Mouse (Mus musculus): ENCODE measurements around the gene Ahsa2. TPM values are rescaled to one million over a fixed set of nuclear protein-coding genes. Genes with fewer than 3 reads are reported as not detected.
"Not testable (repeated sequence)": the region's sequence is repeated elsewhere in the genome, so short reads cannot be mapped to it uniquely, and the experiment has no call there.

Ahsa2 gene
- polyA plus RNA-seq, 1 experiment, result 52.8 TPM

- H3K36me3 ChIP-seq (ENCODE audit: control insufficient read depth, insufficient read depth), result peaks cover 92% of the 10 kb centered on the region
- TF ChIP-seq MYOG (IDR thresholded peaks at IDR 0.05; ENCODE audit: control insufficient read depth, extremely low read depth, insufficient read length), result no peak
- no peak for TF ChIP-seq CEBPB (IDR thresholded peaks at IDR 0.05; ENCODE audit: low read depth)
- no peak for TF ChIP-seq USF1 (IDR thresholded peaks at IDR 0.05; ENCODE audit: low read depth)
- no peak for TF ChIP-seq MAX (IDR thresholded peaks at IDR 0.05)
- no peak for TF ChIP-seq MYOD1 (IDR thresholded peaks at IDR 0.05; ENCODE audit: control insufficient read depth, insufficient read length, low read depth)
- no peak for TF ChIP-seq FOSL1 (IDR thresholded peaks at IDR 0.05; ENCODE audit: insufficient read depth, low read length, poor library complexity, severe bottlenecking)
- no peak for TF ChIP-seq CTCF (IDR thresholded peaks at IDR 0.05; ENCODE audit: control insufficient read depth, insufficient read depth, insufficient read length)
- no peaks in the 10 kb centered on the region for H3K27me3 ChIP-seq (ENCODE audit: control insufficient read depth, insufficient read depth, insufficient read length)
- H3K79me3 ChIP-seq (ENCODE audit: low read depth), result peaks cover 28% of the 10 kb centered on the region
- peaks cover 34% of the 10 kb centered on the region for H3K79me2 ChIP-seq (ENCODE audit: control insufficient read depth, insufficient read depth)
- no peak overlapping the region for H3K4me3 ChIP-seq (ENCODE audit: insufficient read depth, poor library complexity, severe bottlenecking)
- H3ac ChIP-seq (ENCODE audit: control insufficient read depth, insufficient read length, low read depth), result no peak overlapping the region
These were observed 5.6 kb downstream of the Ahsa2 start for GRCm38 (mm10) chr11:23492048-23492790.

DNA sequence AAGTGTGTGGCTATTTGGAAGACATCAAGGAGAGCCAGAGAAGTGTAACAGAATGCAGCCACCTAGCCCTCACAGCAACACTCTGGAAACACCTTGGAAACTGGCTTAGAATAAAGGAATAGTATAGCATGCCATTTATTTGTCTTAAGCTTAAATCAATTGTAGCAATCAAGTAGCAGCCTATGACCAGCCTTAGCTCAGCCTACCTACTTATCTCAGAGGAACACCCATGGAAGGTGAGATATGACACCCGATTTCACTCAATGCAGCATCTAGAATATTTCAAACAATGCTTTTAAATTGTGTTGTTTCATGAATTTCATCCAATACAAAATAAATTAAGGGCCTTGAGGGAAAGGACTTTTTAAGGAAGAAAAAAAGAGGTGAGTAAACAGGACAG is 7.9 kb downstream of the Ahsa2 start:
- Histone ChIP-seq H3ac (ENCODE audit: control insufficient read depth, insufficient read length, low read depth) (no peak overlapping the region), H3K79me2 (ENCODE audit: control insufficient read depth, insufficient read depth) (peaks cover 12% of the 10 kb centered on the region), H3K27me3 (ENCODE audit: control insufficient read depth, insufficient read depth, insufficient read length) (no peaks in the 10 kb centered on the region), H3K4me3 (ENCODE audit: insufficient read depth, poor library complexity, severe bottlenecking) (no peak overlapping the region), H3K36me3 (ENCODE audit: control insufficient read depth, insufficient read depth) (peaks cover 92% of the 10 kb centered on the region), H3K79me3 (ENCODE audit: low read depth) (peaks cover 5% of the 10 kb centered on the region)
- TF ChIP-seq FOSL1 (IDR thresholded peaks at IDR 0.05; ENCODE audit: insufficient read depth, low read length, poor library complexity, severe bottlenecking) (no peak), USF1 (IDR thresholded peaks at IDR 0.05; ENCODE audit: low read depth) (no peak), CEBPB (IDR thresholded peaks at IDR 0.05; ENCODE audit: low read depth) (no peak), MYOD1 (IDR thresholded peaks at IDR 0.05; ENCODE audit: control insufficient read depth, insufficient read length, low read depth) (no peak), CTCF (IDR thresholded peaks at IDR 0.05; ENCODE audit: control insufficient read depth, insufficient read depth, insufficient read length) (no peak), MAX (IDR thresholded peaks at IDR 0.05) (no peak)

DNA sequence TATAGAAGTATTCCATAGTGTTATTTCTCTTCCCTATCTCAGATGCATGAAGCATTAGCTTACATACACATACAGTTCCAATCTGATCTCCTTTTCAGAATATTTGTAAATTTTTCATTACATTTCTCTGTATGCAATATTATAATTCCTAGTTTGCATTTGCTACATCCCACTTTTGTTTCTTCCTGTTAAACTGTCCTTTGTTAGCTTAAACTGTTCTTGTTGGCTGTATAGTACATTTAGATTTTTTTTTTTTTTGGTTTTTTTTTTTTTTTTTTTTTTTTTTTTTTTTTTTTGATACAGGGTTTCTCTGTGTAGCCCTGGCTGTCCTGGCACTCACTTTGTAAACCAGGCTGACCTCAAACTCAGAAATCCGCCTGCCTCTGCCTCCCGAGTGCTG is 32.0 kb downstream of the Ahsa2 start:
- not testable (repeated sequence) for H3K27me3 ChIP-seq (ENCODE audit: control insufficient read depth, insufficient read depth, insufficient read length); H3K79me3 ChIP-seq (ENCODE audit: low read depth); H3K79me2 ChIP-seq (ENCODE audit: control insufficient read depth, insufficient read depth); H3ac ChIP-seq (ENCODE audit: control insufficient read depth, insufficient read length, low read depth); H3K4me3 ChIP-seq (ENCODE audit: insufficient read depth, poor library complexity, severe bottlenecking)
- peaks cover 69% of the 10 kb centered on the region for H3K36me3 ChIP-seq (ENCODE audit: control insufficient read depth, insufficient read depth)

Small RNA genes lying within 50 kb of the gene (microRNA-seq; reads per million reads assigned to microRNA genes)
- gene Gm47279 (ENCODE audit: borderline microRNAs expressed), result not detected

Other genes with a start within 250 kb of the Ahsa2 start
- gene Xpo1, start 242.0 kb downstream of the Ahsa2 start, polyA plus RNA-seq (2012; fragmentation: generic; extraction: Trizol), result 32.9 TPM
- gene Usp34, start 191.1 kb downstream of the Ahsa2 start, polyA plus RNA-seq (2012; fragmentation: generic; extraction: Trizol), result 8.4 TPM
- gene 1700093K21Rik, start 23.1 kb upstream of the Ahsa2 start, polyA plus RNA-seq (2012; fragmentation: generic; extraction: Trizol), result 1.9 TPM
- 3.0 TPM for gene 0610010F05Rik, start 135.6 kb upstream of the Ahsa2 start, polyA plus RNA-seq (2012; fragmentation: generic; extraction: Trizol)
- gene Pus10, start 167.6 kb upstream of the Ahsa2 start, polyA plus RNA-seq (2012; fragmentation: generic; extraction: Trizol), result 6.9 TPM
- 5.6 TPM for gene Pex13, start 167.9 kb upstream of the Ahsa2 start, polyA plus RNA-seq (2012; fragmentation: generic; extraction: Trizol)

Data from C2C12 (cell line).